8 mouse cellular contexts compared by ENCODE assay signal in the genomic region with DNA sequence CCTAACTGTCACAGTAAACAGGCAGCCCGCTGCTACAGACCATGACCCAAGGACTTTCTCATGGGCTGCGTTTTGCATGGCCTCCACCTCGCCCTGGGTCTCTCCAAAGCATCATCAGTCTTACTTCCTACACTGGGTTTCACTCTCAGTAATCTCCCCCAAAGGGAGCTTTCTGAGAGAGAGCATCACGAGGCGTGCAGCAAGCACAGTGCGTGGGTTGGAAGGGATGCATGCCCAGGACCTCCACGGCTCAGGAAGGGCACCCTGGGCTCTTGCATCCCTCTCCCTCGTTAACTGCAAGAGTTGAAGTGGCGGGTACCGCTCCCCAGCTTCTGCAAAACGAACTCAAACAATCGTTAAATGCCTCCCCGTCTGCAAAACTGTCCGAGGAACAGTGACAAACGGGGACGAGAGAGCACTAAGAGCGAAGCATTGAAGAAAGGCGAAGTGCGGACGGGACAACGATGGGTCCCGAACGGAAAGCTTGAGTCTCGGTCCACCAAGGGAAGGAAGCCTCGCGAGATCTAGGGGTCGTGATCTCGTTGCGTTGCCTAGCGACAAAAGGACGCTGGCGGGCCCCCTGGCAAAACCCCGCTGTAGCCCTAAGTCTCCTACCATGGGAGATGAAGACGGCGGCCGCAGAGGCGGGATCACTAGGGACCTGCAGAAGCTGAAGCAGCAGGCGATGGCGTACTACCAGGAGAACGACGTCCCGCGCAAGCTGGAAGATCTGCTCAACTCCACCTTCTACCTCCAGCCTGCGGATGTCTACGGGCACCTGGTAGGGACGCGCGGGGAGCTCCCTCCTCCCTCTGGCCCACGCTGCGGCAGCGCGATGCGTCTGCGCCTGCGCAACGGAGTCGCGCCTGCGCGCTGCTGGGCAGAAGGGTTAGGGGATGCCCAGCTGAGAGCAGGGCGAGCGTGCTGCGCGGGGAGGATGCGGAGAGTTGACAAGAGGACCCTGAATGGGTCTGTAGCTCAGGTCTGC. TPM values are rescaled to one million over a fixed set of nuclear protein-coding genes. Genes with fewer than 3 reads are reported as not detected.
DNase-seq lines count a peak whose midpoint lies in the region; ATAC-seq and TF ChIP-seq lines count a peak whose summit lies in the region.

A gene (plus strand): TSS at position 585 of the 988 bp plus-strand sequence.
A gene (minus strand): TSS at position 814 of the 988 bp plus-strand sequence.

- in situ Hi-C loops in ES-E14 (cut with MboI; ENCODE audit: low sequenced_read_pairs in 2 of 2, unreplicated experiment in 2 of 2), result no loop called here

- peak; percentile 93 for DNase-seq in ES-E14 (ENCODE audit: low read depth, low spot score)
- peak; percentile 92 to 98 for DNase-seq in cerebellum, adult 18-20 months
- peak; percentile 96 for DNase-seq in hindbrain, embryonic 10.5 days (ENCODE audit: low spot score)
- peak; percentile 94 for DNase-seq in layer of hippocampus, adult 9-11 months
- DNase-seq in lung, postnatal 0 days (ENCODE audit: low spot score), result peak; percentile 96
- peak; percentile 94 for DNase-seq in ovary, postnatal 14 days (ENCODE audit: low spot score)
- peak; percentile 94 for DNase-seq in thymus, postnatal 14 days

- H3K9me3 ChIP-seq in ES-E14 (ENCODE audit: control insufficient read depth, insufficient read depth, low read depth, low read length), result no peaks in the 10 kb centered on the region
- H3K9me3 ChIP-seq in hindbrain, embryonic 10.5 days, result no peaks in the 10 kb centered on the region
- H3K9me3 ChIP-seq in lung, postnatal 0 days (ENCODE audit: low read length), result no peaks in the 10 kb centered on the region

- H3K36me3 ChIP-seq in ES-E14 (ENCODE audit: control insufficient read depth, insufficient read depth, low read length, poor library complexity, severe bottlenecking), result no peaks in the 10 kb centered on the region
- H3K36me3 ChIP-seq in hindbrain, embryonic 10.5 days, result no peaks in the 10 kb centered on the region
- H3K36me3 ChIP-seq in lung, postnatal 0 days (ENCODE audit: insufficient read depth, low read length), result no peaks in the 10 kb centered on the region

- no peak for TF ChIP-seq EP300 in lung, postnatal 0 days (IDR thresholded peaks at IDR 0.05)

- peak within 1 kb of the TSS; percentile 83 for H3K9ac ChIP-seq in ES-E14 (ENCODE audit: insufficient read depth, low read depth, low read length, poor library complexity, severe bottlenecking)
- H3K9ac ChIP-seq in lung, postnatal 0 days (replicated peaks; ENCODE audit: low read depth), result peak within 1 kb of the TSS; percentile 70

- peak within 1 kb of the TSS; percentile 75 to 85 for H3K4me3 ChIP-seq in ES-E14 (ENCODE audit: insufficient read depth in 1 of 2, low read depth in 1 of 2, low read length in 2 of 2, poor library complexity in 1 of 2, severe bottlenecking in 1 of 2)
- peak within 1 kb of the TSS; percentile 62 for H3K4me3 ChIP-seq in hindbrain, embryonic 10.5 days
- H3K4me3 ChIP-seq in lung, postnatal 0 days (ENCODE audit: low read depth, low read length), result peak within 1 kb of the TSS; percentile 55

- TF ChIP-seq CTCF in lung, postnatal 0 days (IDR thresholded peaks at IDR 0.05), result no peak

- peaks cover 46% of the 10 kb centered on the region for H3K27me3 ChIP-seq in hindbrain, embryonic 10.5 days (ENCODE audit: insufficient read depth, poor library complexity, severe bottlenecking)
- H3K27me3 ChIP-seq in lung, postnatal 0 days (replicated peaks; ENCODE audit: insufficient read depth, low read length), result no peaks in the 10 kb centered on the region

- H3K27ac ChIP-seq in ES-E14 (ENCODE audit: insufficient read depth, low read depth, low read length, poor library complexity, severe bottlenecking), result no peak within 1 kb of the TSS
- peak within 1 kb of the TSS; percentile 89 for H3K27ac ChIP-seq in hindbrain, embryonic 10.5 days
- no peak within 1 kb of the TSS for H3K27ac ChIP-seq in lung, postnatal 0 days (ENCODE audit: low read length)

- WGBS in hindbrain, embryonic 10.5 days, result under 1% methylated on average over 65 of the region's 65 CpGs
- WGBS in lung, postnatal 0 days, result 1% methylated on average over 63 of the region's 65 CpGs

- H3K4me2 ChIP-seq in lung, postnatal 0 days (replicated peaks; ENCODE audit: low read depth, low read length), result peak within 1 kb of the TSS; percentile 79

- peaks cover 0 to 3% of the 10 kb centered on the region in 2 experiments; a peak in 1 of 4 replicates for H3K4me1 ChIP-seq in ES-E14 (ENCODE audit: control insufficient read depth in 2 of 2, insufficient read depth in 2 of 2, low read length in 2 of 2, poor library complexity in 1 of 2)
- peaks cover 15% of the 10 kb centered on the region for H3K4me1 ChIP-seq in hindbrain, embryonic 10.5 days (replicated peaks)
- H3K4me1 ChIP-seq in lung, postnatal 0 days (ENCODE audit: insufficient read depth, low read depth, low read length), result no peaks in the 10 kb centered on the region

- peak; percentile 86 for ATAC-seq in frontal cortex, adult (ENCODE audit: low TSS enrichment)
- peak; percentile 98 for ATAC-seq in lung, postnatal 0 days

TF ChIP-seq in ES-E14, 5 proteins besides CTCF, POLR2A, EP300 and RAD21:
- no peak for TF ChIP-seq ZNF384 (IDR thresholded peaks at IDR 0.05; ENCODE audit: low read depth, low read length)
- no peak for TF ChIP-seq MAFK (IDR thresholded peaks at IDR 0.05; ENCODE audit: insufficient read depth, low read depth, low read length)
- TF ChIP-seq CHD2 (IDR thresholded peaks at IDR 0.05; ENCODE audit: low read depth, low read length), result peak; percentile 94
- no peak for TF ChIP-seq ZC3H11A (IDR thresholded peaks at IDR 0.05; ENCODE audit: borderline replicate concordance, low read depth, low read length)
- 0 out of 2 replicates have a peak, but pooled peaks have one; percentile 20 for TF ChIP-seq HCFC1 (IDR thresholded peaks at IDR 0.05; ENCODE audit: borderline replicate concordance, insufficient read depth, low read length)

RNA-seq across cellular contexts. Expression of the first gene that starts in this region (rescaled TPM):
- 0.85 and 1.1 TPM in 2 replicates for total RNA-seq in ES-E14 (2012; rRNA removed)
- 1.3 and 1.9 TPM in 2 replicates for polyA plus RNA-seq in hindbrain, embryonic 10.5 days (2016; fragmentation: Nextera tagmentation; extraction: Ambion mirVana)
- polyA plus RNA-seq in lung, postnatal 0 days (2015; fragmentation: Nextera tagmentation; extraction: Ambion mirVana), result 2.7 and 3.5 TPM in 2 replicates

RNA-seq across cellular contexts. Expression of the second gene that starts in this region (rescaled TPM):
- 2.9 and 3.0 TPM in 2 replicates for total RNA-seq in ES-E14 (2012; rRNA removed)
- polyA plus RNA-seq in hindbrain, embryonic 10.5 days (2016; fragmentation: Nextera tagmentation; extraction: Ambion mirVana), result 15.8 and 25.5 TPM in 2 replicates
- 3.3 and 3.9 TPM in 2 replicates for polyA plus RNA-seq in lung, postnatal 0 days (2015; fragmentation: Nextera tagmentation; extraction: Ambion mirVana)
